ENCODE assay signal across 28 mouse cellular contexts in the genomic region with DNA sequence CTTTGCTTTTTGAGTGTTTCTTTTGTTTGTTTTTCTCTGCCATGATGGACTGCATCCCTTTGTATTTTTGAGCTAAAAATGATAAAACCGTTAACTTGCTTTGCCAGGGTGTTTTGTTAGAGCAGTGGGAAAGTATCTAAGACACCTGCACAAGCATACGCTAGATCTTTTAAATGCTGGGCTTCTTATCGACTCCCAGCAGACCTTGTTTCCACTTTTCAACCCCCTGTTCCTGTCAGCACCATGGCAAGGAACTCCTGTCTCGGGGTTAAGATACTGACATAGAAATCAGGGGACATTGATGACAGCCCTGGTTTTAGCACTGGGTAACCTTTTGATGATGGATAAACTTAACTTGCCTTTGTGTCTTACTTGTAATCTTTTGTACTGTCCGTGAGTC.
DNase-seq lines count a peak whose midpoint lies in the region; ATAC-seq and TF ChIP-seq lines count a peak whose summit lies in the region.
"Had no signal": no experiment of that assay in that cellular context is flagged by ENCODE, and none has a peak within 500 bp of the region (broad histone marks: within the 10 kb centered on the region; RNA-seq: fewer than 3 reads in every experiment).

No protein-coding gene starts in this region.

- no peak overlapping the region for H3K9ac ChIP-seq in liver, embryonic 14.5 days (replicated peaks)
- H3K9ac ChIP-seq: embryonic facial prominence, embryonic 13.5 days; heart, embryonic 15.5 days; limb, embryonic 12.5 days had no signal

- no peak overlapping the region for H3K4me3 ChIP-seq in layer of hippocampus, adult 2 months
- no peak overlapping the region for H3K4me3 ChIP-seq in liver, embryonic 14.5 days (ENCODE audit: insufficient read depth in 1 of 2, low read depth in 2 of 2, low read length in 2 of 2)
- H3K4me3 ChIP-seq: embryonic facial prominence, embryonic 13.5 days; forebrain, embryonic 10.5 days; heart, embryonic 15.5 days; limb, embryonic 12.5 days; midbrain, embryonic 10.5 days had no signal

- peak; percentile 54 for TF ChIP-seq EP300 in liver, embryonic 14.5 days (IDR thresholded peaks at IDR 0.05; ENCODE audit: low read depth)

- peak overlapping the region; percentile 8; the same call in 1 of the 2 replicates for H3K27ac ChIP-seq in layer of hippocampus, adult 2 months
- no peak overlapping the region for H3K27ac ChIP-seq in liver, embryonic 14.5 days
- H3K27ac ChIP-seq: embryonic facial prominence, embryonic 13.5 days; forebrain, embryonic 10.5 days; heart, embryonic 15.5 days; kidney, postnatal 0 days; limb, embryonic 12.5 days; midbrain, embryonic 10.5 days; stomach, postnatal 0 days had no signal

- no peak overlapping the region for H3K4me2 ChIP-seq in liver, embryonic 14.5 days (ENCODE audit: low read depth)
- H3K4me2 ChIP-seq: embryonic facial prominence, embryonic 13.5 days; heart, embryonic 15.5 days; limb, embryonic 12.5 days had no signal

- H3K36me3 ChIP-seq in liver, embryonic 14.5 days (replicated peaks; ENCODE audit: control insufficient read depth, insufficient read depth, low read depth), result no peaks in the 10 kb centered on the region
- H3K36me3 ChIP-seq: embryonic facial prominence, embryonic 13.5 days; forebrain, embryonic 10.5 days; heart, embryonic 15.5 days; limb, embryonic 12.5 days; midbrain, embryonic 10.5 days had no signal

- no peak for DNase-seq in layer of hippocampus, adult 2 months (ENCODE audit: low spot score in 2 of 2)
- DNase-seq in layer of hippocampus, postnatal 36 days, result no peak
- peak; percentile 34 for DNase-seq in c-Kit-positive CD71-positive TER-119-positive erythroid progenitor cells, embryonic 14.5 days (ENCODE audit: low spot score)
- DNase-seq in liver, embryonic 14.5 days (ENCODE audit: low read depth in 3 of 3, low spot score in 3 of 3), result peak in 2 of 3 experiments; percentile 22 to 24
- no peak for DNase-seq in thymus, postnatal 14 days
- no peak for DNase-seq in frontal cortex, postnatal 14 days (ENCODE audit: low spot score in 2 of 2)
- DNase-seq: adrenal gland, postnatal 10 days; B cell, adult 2 months; cerebellum, adult 11-12 months; cerebellum, adult 9-11 months; gastrocnemius, postnatal 25 days; heart, adult 18-20 months; kidney, adult 2 months; layer of hippocampus, adult 9-11 months; lung, adult 18-20 months; right cerebral cortex, postnatal 4 days; thymus, adult 18-20 months; thymus, postnatal 36 days had no signal

- WGBS in liver, embryonic 14.5 days (ENCODE audit: insufficient replicate concordance), result 20% methylated on average over 5 of the region's 5 CpGs

- no peaks in the 10 kb centered on the region for H3K27me3 ChIP-seq in liver, embryonic 14.5 days (ENCODE audit: control insufficient read depth, insufficient read depth, low read length)
- H3K27me3 ChIP-seq: embryonic facial prominence, embryonic 13.5 days; heart, embryonic 15.5 days; limb, embryonic 12.5 days had no signal

- TF ChIP-seq CTCF in layer of hippocampus, adult 2 months (conservative IDR thresholded peaks at IDR 0.05), result no peak
- TF ChIP-seq CTCF in liver, embryonic 14.5 days (IDR thresholded peaks at IDR 0.05; ENCODE audit: low read depth), result no peak

- ATAC-seq in liver, embryonic 14.5 days (ENCODE audit: insufficient read depth), result peak; percentile 81
- ATAC-seq in megakaryocyte-erythroid progenitor cell, adult 5-6 weeks (replicated peaks; ENCODE audit: low FRiP score, low TSS enrichment, poor library complexity, severe bottlenecking), result peak; percentile 96
- ATAC-seq: lung, postnatal 0 days; midbrain, embryonic 16.5 days had no signal

- no peaks in the 10 kb centered on the region for H3K9me3 ChIP-seq in liver, embryonic 14.5 days (ENCODE audit: control insufficient read depth, low read length)
- H3K9me3 ChIP-seq: embryonic facial prominence, embryonic 13.5 days; heart, embryonic 15.5 days; limb, embryonic 12.5 days; midbrain, embryonic 10.5 days had no signal

- peaks cover 5 to 24% of the 10 kb centered on the region in 2 experiments for H3K4me1 ChIP-seq in liver, embryonic 14.5 days (replicated peaks; ENCODE audit: control insufficient read depth in 2 of 2, insufficient read depth in 2 of 2, low read length in 1 of 2)

Comparison
In these comparisons a context has a peak if more than half of its experiments do, and no peak if none do; other contexts are left out.
1. DNase-seq: peak in c-Kit-positive CD71-positive TER-119-positive erythroid progenitor cells, embryonic 14.5 days (single experiment) and liver, embryonic 14.5 days (2 of 3); none in layer of hippocampus, adult 2 months (0 of 2), layer of hippocampus, postnatal 36 days (0 of 2), thymus, postnatal 14 days (single experiment) and frontal cortex, postnatal 14 days (0 of 2).